Mouse (Mus musculus) embryonic facial prominence, embryonic 11.5 days (tissue): ENCODE results near the gene Ttc7b. TPM values are rescaled to one million over a fixed set of nuclear protein-coding genes. Genes with fewer than 3 reads are reported as not detected.

Experiments
- ATAC-seq: fragments of 200-750 bp; cut with Nextera tagmentation; replicated peaks from 2 replicates; pipeline ENCODE4 v1.8.0; 2017; ENCODE audit warnings: low read depth; ENCODE audit not compliant: insufficient number of reproducible peaks, low FRiP score, low TSS enrichment
- DNase-seq: peaks from one replicate; pipeline ENCODE4 v3.0.0-alpha.2; 2015; ENCODE audit warnings: low spot score
- H3K27ac ChIP-seq: fragments of 300-500 bp; sonication (generic); replicated peaks from 2 replicates; pipeline ENCODE4 v1.5.1; 2014; ENCODE audit warnings: mild to moderate bottlenecking, low read depth, low read length, control low read depth
- H3K27me3 ChIP-seq: fragments of 300-500 bp; sonication (generic); 2 replicates; pipeline ENCODE4 v1.6.1; 2014; ENCODE audit warnings: mild to moderate bottlenecking, low read length, moderate library complexity, mixed read lengths; ENCODE audit not compliant: control insufficient read depth, insufficient read depth
- H3K36me3 ChIP-seq: fragments of 300-500 bp; sonication (generic); replicated peaks from 2 replicates; pipeline ENCODE4 v1.6.1; 2014; ENCODE audit warnings: low read depth, mild to moderate bottlenecking, low read length, moderate library complexity, mixed read lengths; ENCODE audit not compliant: control insufficient read depth, insufficient read depth
- H3K4me1 ChIP-seq: fragments of 300-500 bp; sonication (generic); 2 replicates; pipeline ENCODE4 v1.6.1; 2014; ENCODE audit warnings: low read length, mixed read lengths; ENCODE audit not compliant: control insufficient read depth, insufficient read depth
- H3K4me2 ChIP-seq: fragments of 300-500 bp; sonication (generic); 2 replicates; pipeline ENCODE4 v1.6.1; 2014; ENCODE audit warnings: low read depth, mild to moderate bottlenecking, control low read depth, low read length, moderate library complexity
- H3K4me3 ChIP-seq: fragments of 300-500 bp; sonication (generic); 2 replicates; pipeline ENCODE4 v1.5.1; 2014; ENCODE audit warnings: low read depth, low read length, control low read depth
- H3K9ac ChIP-seq: fragments of 300-500 bp; sonication (generic); replicated peaks from 2 replicates; pipeline ENCODE4 v1.6.1; 2014; ENCODE audit warnings: mild to moderate bottlenecking, control low read depth, low read length
- H3K9me3 ChIP-seq: fragments of 300-500 bp; sonication (generic); replicated peaks from 2 replicates; pipeline ENCODE4 v1.6.1; 2016; ENCODE audit warnings: mild to moderate bottlenecking, low read length, inconsistent platforms, mixed read lengths; ENCODE audit not compliant: control insufficient read depth
- WGBS: fragments of 180-500 bp; shearing (Covaris S2); extraction: QIAGEN DNeasy Blood & Tissue Kit; methylation state at CpG from one replicate; pipeline ENCODE4 v1.1.7; 2014; 5-methylcytosine and 5-hydroxymethylcytosine counted together
- polyA plus RNA-seq: library from polyadenylated mRNA; unstranded; fragments of >200 nt; fragmentation: Nextera tagmentation; extraction: Ambion mirVana; gene quantifications from 2 replicates; pipeline ENCODE4 v1.2.1, GENCODE M21; 2014

Gene Ttc7b
- polyA plus RNA-seq, 1 experiment from 2014 or later = 10.0 TPM

GRCm38 (mm10) chr12:100443452-100443851, 77.2 kb downstream of the Ttc7b start:
- no peaks in the 10 kb centered on the region; the same call in 1 of the 2 replicates for H3K4me1 ChIP-seq
- no peaks in the 10 kb centered on the region for H3K36me3 ChIP-seq
- 83% methylated on average over 6 of the region's 6 CpGs for WGBS
- H3K27ac ChIP-seq = no peak overlapping the region
- no peak overlapping the region for H3K9ac ChIP-seq
- no peaks in the 10 kb centered on the region for H3K27me3 ChIP-seq
- no peaks in the 10 kb centered on the region for H3K9me3 ChIP-seq
- no peak overlapping the region for H3K4me2 ChIP-seq
- no peak for ATAC-seq
- H3K4me3 ChIP-seq = no peak overlapping the region
- DNase-seq = no peak

- Histone ChIP-seq H3K9ac (no peak overlapping the region), H3K4me1 (no peaks in the 10 kb centered on the region), H3K27ac (no peak overlapping the region), H3K9me3 (no peaks in the 10 kb centered on the region), H3K4me2 (no peak overlapping the region), H3K27me3 (no peaks in the 10 kb centered on the region), H3K36me3 (no peaks in the 10 kb centered on the region), H3K4me3 (no peak overlapping the region)
- no peak for DNase-seq
- WGBS = 86% methylated on average over 4 of the region's 4 CpGs
- ATAC-seq = no peak
Measured at GRCm38 (mm10) chr12:100441609-100442008, 79.0 kb downstream of the Ttc7b start.

GRCm38 (mm10) chr12:100439883-100440282, 80.7 kb downstream of the Ttc7b start:
- no peak overlapping the region for H3K4me2 ChIP-seq
- H3K9me3 ChIP-seq = no peaks in the 10 kb centered on the region
- no peaks in the 10 kb centered on the region for H3K36me3 ChIP-seq
- no peaks in the 10 kb centered on the region for H3K4me1 ChIP-seq
- no peaks in the 10 kb centered on the region for H3K27me3 ChIP-seq
- DNase-seq (no peak), ATAC-seq (no peak)
- no peak overlapping the region for H3K9ac ChIP-seq
- H3K27ac ChIP-seq = no peak overlapping the region
- 77% methylated on average over 3 of the region's 3 CpGs for WGBS
- H3K4me3 ChIP-seq = no peak overlapping the region

- Histone ChIP-seq H3K4me2 (no peak overlapping the region), H3K4me1 (no peaks in the 10 kb centered on the region), H3K4me3 (no peak overlapping the region), H3K36me3 (no peaks in the 10 kb centered on the region), H3K27ac (no peak overlapping the region), H3K27me3 (no peaks in the 10 kb centered on the region), H3K9ac (no peak overlapping the region), H3K9me3 (no peaks in the 10 kb centered on the region)
- DNase-seq (no peak), ATAC-seq (no peak)
- WGBS = 77% methylated on average over 4 of the region's 4 CpGs
Measured at GRCm38 (mm10) chr12:100439145-100439755, 81.4 kb downstream of the Ttc7b start.

GRCm38 (mm10) chr12:100438509-100438908, 82.1 kb downstream of the Ttc7b start:
- DNase-seq (no peak), ATAC-seq (no peak)
- Histone ChIP-seq H3K9me3 (no peaks in the 10 kb centered on the region), H3K27me3 (no peaks in the 10 kb centered on the region), H3K27ac (no peak overlapping the region), H3K36me3 (no peaks in the 10 kb centered on the region), H3K4me3 (no peak overlapping the region), H3K4me1 (no peaks in the 10 kb centered on the region), H3K4me2 (no peak overlapping the region), H3K9ac (no peak overlapping the region)
- 72% methylated on average over 7 of the region's 7 CpGs for WGBS

GRCm38 (mm10) chr12:100437862-100438261, 82.8 kb downstream of the Ttc7b start:
- H3K9me3 ChIP-seq = no peaks in the 10 kb centered on the region
- H3K9ac ChIP-seq = no peak overlapping the region
- H3K27ac ChIP-seq = no peak overlapping the region
- H3K4me1 ChIP-seq = no peaks in the 10 kb centered on the region
- ATAC-seq (no peak), DNase-seq (no peak)
- H3K27me3 ChIP-seq = no peaks in the 10 kb centered on the region
- WGBS = 95% methylated on average over 5 of the region's 5 CpGs
- H3K36me3 ChIP-seq = no peaks in the 10 kb centered on the region
- H3K4me2 ChIP-seq = no peak overlapping the region
- no peak overlapping the region for H3K4me3 ChIP-seq

- H3K36me3 ChIP-seq = no peaks in the 10 kb centered on the region
- no peak for ATAC-seq
- no peak overlapping the region for H3K4me3 ChIP-seq
- no peak for DNase-seq
- no peak overlapping the region for H3K27ac ChIP-seq
- no peaks in the 10 kb centered on the region for H3K27me3 ChIP-seq
- no peak overlapping the region for H3K4me2 ChIP-seq
- H3K9me3 ChIP-seq = no peaks in the 10 kb centered on the region
- H3K4me1 ChIP-seq = no peaks in the 10 kb centered on the region
- 97% methylated on average over 1 of the region's 1 CpGs for WGBS
- no peak overlapping the region for H3K9ac ChIP-seq
Measured at GRCm38 (mm10) chr12:100435763-100436162, 84.9 kb downstream of the Ttc7b start.

GRCm38 (mm10) chr12:100431830-100432229, 88.8 kb downstream of the Ttc7b start:
- Histone ChIP-seq H3K27me3 (no peaks in the 10 kb centered on the region), H3K9me3 (no peaks in the 10 kb centered on the region), H3K4me3 (no peak overlapping the region), H3K36me3 (no peaks in the 10 kb centered on the region), H3K4me2 (no peak overlapping the region), H3K4me1 (no peaks in the 10 kb centered on the region), H3K27ac (no peak overlapping the region), H3K9ac (no peak overlapping the region)
- ATAC-seq (no peak), DNase-seq (no peak)
- WGBS = 86% methylated on average over 6 of the region's 6 CpGs
